Comparison of ENCODE assay signal across 25 mouse cellular contexts in the genomic region with DNA sequence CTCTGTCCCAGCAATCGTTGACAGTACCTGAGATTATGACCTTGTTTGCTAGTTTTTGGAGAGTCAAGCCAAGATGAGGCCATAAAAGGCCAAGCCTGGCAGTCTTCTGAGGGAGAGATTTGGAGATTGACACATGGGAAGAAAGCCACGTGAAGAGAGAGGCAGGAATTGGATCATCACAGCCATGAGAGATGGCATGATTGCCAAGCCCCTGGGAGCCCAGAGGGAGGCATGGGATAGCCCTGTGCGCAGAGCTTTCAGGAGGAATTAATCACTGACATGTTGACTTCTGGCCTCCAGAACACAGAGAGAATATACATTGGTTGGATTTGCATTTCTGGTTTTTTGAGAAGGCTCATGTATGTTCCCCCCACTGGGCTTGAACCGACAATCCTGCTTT. TPM values are rescaled to one million over a fixed set of nuclear protein-coding genes. Genes with fewer than 3 reads are reported as not detected.
DNase-seq lines count a peak whose midpoint lies in the region; ATAC-seq lines count a peak whose summit lies in the region.
"Had no signal": no experiment of that assay in that cellular context is flagged by ENCODE, and none has a peak within 500 bp of the region (broad histone marks: within the 10 kb centered on the region; RNA-seq: fewer than 3 reads in every experiment).

No protein-coding gene starts in this region.

- DNase-seq in cerebellum, postnatal 10 days = peak; percentile 60 to 82
- peak; percentile 85 for DNase-seq in heart, adult 11 months
- DNase-seq in heart, postnatal 14 days = no peak
- DNase-seq in testis, postnatal 14 days (ENCODE audit: low spot score) = peak; percentile 47
- DNase-seq in testis, postnatal 10 days (ENCODE audit: low spot score) = no peak
- DNase-seq: adrenal gland, adult 8-10 months; adrenal gland, postnatal 25 days; B cell, adult 2 months; cerebellum, adult 11-12 months; cerebellum, adult 2 months; cerebellum, adult 9-10 months; cerebellum, postnatal 25 days; embryo, embryonic 11 days had no signal

- no peak overlapping the region for H3K27ac ChIP-seq in kidney, embryonic 15.5 days
- H3K27ac ChIP-seq: embryonic facial prominence, embryonic 13.5 days; embryonic facial prominence, embryonic 15.5 days; forebrain, embryonic 10.5 days; forebrain, embryonic 12.5 days had no signal

- H3K4me1 ChIP-seq in kidney, embryonic 15.5 days = peaks cover 35% of the 10 kb centered on the region

- ATAC-seq in cerebellum, adult (ENCODE audit: insufficient number of reproducible peaks, low FRiP score, low TSS enrichment) = no peak
- no peak for ATAC-seq in kidney, embryonic 15.5 days (replicated peaks; ENCODE audit: low FRiP score)
- ATAC-seq: CD4-positive, CD25-positive, alpha-beta regulatory T cell, adult 4 months; forebrain, embryonic 14.5 days; forebrain, embryonic 16.5 days had no signal

- H3K27me3 ChIP-seq in kidney, embryonic 15.5 days = 0 out of 2 replicates have a peak, but pooled peaks cover 3% of the 10 kb centered on the region
- H3K27me3 ChIP-seq: CH12.LX; embryonic facial prominence, embryonic 13.5 days; embryonic facial prominence, embryonic 15.5 days had no signal

- no peaks in the 10 kb centered on the region for H3K9me3 ChIP-seq in kidney, embryonic 15.5 days (replicated peaks)
- H3K9me3 ChIP-seq: embryonic facial prominence, embryonic 13.5 days; embryonic facial prominence, embryonic 15.5 days; forebrain, embryonic 10.5 days; forebrain, embryonic 12.5 days; G1E had no signal

- intact Hi-C loops in heart, postnatal 14 days (cut with DNase I) = no loop called here

- no peaks in the 10 kb centered on the region for H3K36me3 ChIP-seq in kidney, embryonic 15.5 days
- H3K36me3 ChIP-seq: embryonic facial prominence, embryonic 13.5 days; embryonic facial prominence, embryonic 15.5 days; forebrain, embryonic 10.5 days; forebrain, embryonic 12.5 days; G1E had no signal

- no peak overlapping the region for H3K9ac ChIP-seq in kidney, embryonic 15.5 days
- H3K9ac ChIP-seq: embryonic facial prominence, embryonic 13.5 days; embryonic facial prominence, embryonic 15.5 days; forebrain, embryonic 12.5 days had no signal

- no peak overlapping the region for H3K4me2 ChIP-seq in kidney, embryonic 15.5 days
- H3K4me2 ChIP-seq: embryonic facial prominence, embryonic 13.5 days; embryonic facial prominence, embryonic 15.5 days; forebrain, embryonic 12.5 days had no signal

- 75% methylated on average over 4 of the region's 4 CpGs for WGBS in kidney, embryonic 15.5 days

- no peak overlapping the region for H3K4me3 ChIP-seq in kidney, embryonic 15.5 days (replicated peaks)
- H3K4me3 ChIP-seq: embryonic facial prominence, embryonic 13.5 days; embryonic facial prominence, embryonic 15.5 days; erythroblast, embryonic 14.5 days; forebrain, embryonic 10.5 days; forebrain, embryonic 12.5 days had no signal

RNA-seq across cellular contexts. Expression of a gene that starts 46.8 kb away (rescaled TPM):
- total RNA-seq in heart, postnatal 14 days (2021) = under 1 TPM; 0.14 to 0.37 TPM
- polyA plus RNA-seq in kidney, embryonic 15.5 days (2015; fragmentation: Nextera tagmentation; extraction: Ambion mirVana) = 0.08 and 0.22 TPM in 2 replicates
- polyA plus RNA-seq: erythroblast, embryonic 14.5 days; forebrain, embryonic 12.5 days; forebrain, embryonic 14.5 days had no signal

Comparison
In these comparisons a context has a peak if more than half of its experiments do, and no peak if none do; other contexts are left out.
1. DNase-seq: peak in cerebellum, postnatal 10 days (2 of 2), heart, adult 11 months (single experiment) and testis, postnatal 14 days (single experiment); none in heart, postnatal 14 days (0 of 2) and testis, postnatal 10 days (single experiment).